Mouse (Mus musculus) CD8-positive naive resting alpha-beta T cell, adult 2 months (primary cell): Measurements from ENCODE around the gene Defb35.
"Not testable (repeated sequence)": the region's sequence is repeated elsewhere in the genome, so short reads cannot be mapped to it uniquely, and the experiment has no call there.

ENCODE experiments used
- DNase-seq, 2 experiments: peaks; one replicate each; pipeline ENCODE4 v3.0.0; 2022; ENCODE audit warnings: low read depth in 2 of 2, low spot score in 2 of 2

The Defb35 gene

DNA sequence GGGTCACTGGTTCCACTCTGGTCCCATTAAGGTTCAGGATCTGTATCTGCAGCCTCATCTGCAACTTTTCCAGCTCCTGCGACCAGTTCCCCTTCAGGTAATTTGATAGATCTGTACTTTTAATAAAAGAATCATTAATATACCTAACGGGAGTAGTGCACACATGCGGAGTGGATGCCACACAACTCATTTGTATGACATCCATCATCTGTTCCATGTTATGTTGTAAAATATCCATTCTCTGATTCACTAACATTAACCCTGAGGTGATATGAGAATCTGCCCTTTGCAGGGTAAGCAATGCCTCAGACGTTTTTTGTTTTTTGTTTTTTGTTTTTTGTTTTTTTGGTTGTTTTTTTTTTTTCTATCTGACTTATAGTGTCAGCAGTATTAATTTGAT, at the start of gene Defb35:
Defb35 (plus strand) TSS at position 301 of the 400 bp plus-strand sequence.
- not testable (repeated sequence) for DNase-seq

DNA sequence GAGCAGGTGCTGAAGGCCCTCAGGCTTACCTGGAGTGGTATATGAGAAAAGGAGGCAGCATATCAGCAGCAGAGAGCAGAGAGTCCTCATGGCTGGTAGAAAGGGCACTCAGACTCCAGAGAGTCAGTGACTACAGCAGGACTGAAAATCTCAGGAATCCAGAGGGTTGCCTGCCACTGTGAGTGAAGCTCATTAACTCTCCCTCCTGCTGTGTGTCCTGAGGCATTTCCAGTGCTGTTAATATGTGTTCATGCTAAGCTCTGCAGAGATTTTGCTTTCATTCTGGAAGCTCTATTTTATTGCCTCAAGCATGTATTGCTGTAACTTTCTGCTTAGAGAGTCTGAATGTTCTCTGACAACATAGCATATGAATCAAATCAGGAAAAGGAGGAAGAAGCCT, 31.9 kb upstream of the Defb35 start, which contains the start of gene Defb11:
Defb11 (minus strand) TSS at position 123 of the 400 bp plus-strand sequence.
- not testable (repeated sequence) for DNase-seq

- DNase-seq, result no peak
Measured at GRCm38 (mm10) chr8:21911931-21912330, 26.2 kb upstream of the Defb35 start.

- no peak for DNase-seq
Measured at GRCm38 (mm10) chr8:21912554-21912953, 25.6 kb upstream of the Defb35 start.

DNA sequence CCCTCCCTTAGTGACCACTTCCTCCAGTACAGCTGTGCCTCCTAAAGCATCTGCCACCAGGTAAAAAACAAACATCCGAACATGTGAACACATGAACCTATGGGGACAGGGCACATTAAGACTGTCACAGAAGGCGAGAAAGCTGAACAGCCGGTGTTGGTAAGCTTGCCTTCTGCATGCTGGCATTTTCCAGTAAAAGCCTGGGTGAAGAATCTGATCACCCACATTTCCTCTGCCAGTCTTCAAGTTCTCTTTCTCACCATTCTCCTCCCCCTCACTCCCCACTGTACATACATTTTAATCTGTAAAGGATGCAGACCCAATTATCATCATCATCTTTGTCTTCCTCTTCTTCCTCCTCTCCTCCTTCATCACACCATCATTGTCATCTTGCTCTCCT, 22.5 kb upstream of the Defb35 start:
- no peak for DNase-seq

DNA sequence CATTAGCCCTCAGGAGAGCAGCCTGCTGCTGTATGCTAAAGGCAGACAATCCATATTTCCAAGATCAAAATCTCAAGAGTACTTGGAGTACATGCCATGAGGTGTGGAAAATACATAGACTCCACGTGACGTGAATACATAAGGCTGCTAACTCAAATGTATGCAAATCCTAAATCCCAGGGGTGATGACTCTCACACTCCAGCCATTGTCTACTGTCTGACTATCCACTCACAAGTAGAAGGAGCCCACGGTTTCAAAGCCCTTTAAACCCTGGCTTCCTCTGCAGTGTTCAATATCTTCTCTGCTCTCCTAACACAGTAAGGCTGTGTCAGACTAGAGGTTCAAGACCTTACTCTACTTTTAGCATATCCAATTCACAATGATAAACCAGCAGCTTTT, 7.4 kb upstream of the Defb35 start:
- not testable (repeated sequence) for DNase-seq

DNA sequence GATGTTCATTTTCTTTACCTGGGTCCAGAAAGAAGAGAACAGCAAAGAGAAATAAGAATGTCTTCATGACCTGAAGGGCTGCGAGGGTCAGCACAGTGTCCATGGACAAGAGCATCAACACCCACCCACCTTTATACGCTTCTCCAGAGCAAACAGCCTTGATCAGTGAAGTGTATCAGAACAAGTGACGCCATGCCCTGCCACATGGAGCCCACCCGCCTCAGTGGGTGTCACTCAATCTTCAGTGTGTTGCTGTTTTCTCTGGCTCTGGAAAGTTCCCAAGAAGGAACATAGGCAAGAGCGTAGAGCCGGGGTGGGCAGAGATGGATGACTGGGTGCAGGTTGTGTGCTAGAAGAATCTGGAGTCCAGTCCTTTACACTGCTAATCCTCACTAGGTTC, 5.5 kb upstream of the Defb35 start, which contains the start of gene Defb15:
Defb15 (minus strand) TSS at position 101 of the 400 bp plus-strand sequence.
- no peak for DNase-seq

DNA sequence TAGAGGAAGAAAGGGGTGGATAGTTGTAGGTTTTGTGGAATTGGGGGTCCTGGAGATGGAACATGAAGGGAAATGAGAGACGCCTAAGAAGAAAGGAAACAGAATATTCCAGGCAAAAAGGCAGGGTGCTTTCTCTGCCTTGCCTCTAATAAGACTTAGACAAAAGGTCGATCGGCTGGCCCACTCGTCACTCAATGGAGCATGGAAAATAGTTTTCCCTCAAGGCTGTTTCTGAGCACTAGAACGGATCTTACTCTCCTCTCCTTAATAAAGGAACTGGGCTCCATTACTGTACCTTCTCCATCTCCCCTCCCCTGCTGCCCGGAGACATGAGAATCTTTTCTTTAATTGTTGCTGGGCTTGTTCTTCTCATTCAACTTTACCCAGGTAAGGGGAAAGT, 8.3 kb downstream of the Defb35 start, which contains the start of gene Defb13:
Defb13 (plus strand) TSS at position 301 of the 400 bp plus-strand sequence.
- DNase-seq, result no peak

- DNase-seq, result no peak
Measured at GRCm38 (mm10) chr8:21947311-21948017, 9.3 kb downstream of the Defb35 start.

GRCm38 (mm10) chr8:21955321-21955720, 17.2 kb downstream of the Defb35 start:
- peak in 1 of 2 experiments; percentile 0 for DNase-seq

DNA sequence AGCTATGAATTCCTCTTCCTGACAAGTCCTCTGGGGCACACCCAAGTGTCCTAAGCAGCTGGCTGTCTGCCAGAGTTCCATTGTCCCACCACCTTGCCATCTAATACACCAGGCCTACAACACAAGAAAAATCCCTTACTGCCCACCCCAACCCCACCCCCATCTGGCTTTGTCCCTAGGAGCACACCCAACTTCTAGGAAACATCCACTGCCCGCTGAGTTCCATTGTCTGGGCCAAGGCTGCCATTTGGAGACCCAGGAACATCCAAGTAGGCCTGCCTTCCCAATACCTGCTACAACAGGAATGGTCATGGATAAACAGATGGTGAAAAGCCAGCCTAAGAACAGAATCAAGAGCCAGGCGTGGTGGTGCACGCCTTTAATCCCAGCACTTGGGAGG, 18.2 kb downstream of the Defb35 start:
- DNase-seq, result no peak

DNA sequence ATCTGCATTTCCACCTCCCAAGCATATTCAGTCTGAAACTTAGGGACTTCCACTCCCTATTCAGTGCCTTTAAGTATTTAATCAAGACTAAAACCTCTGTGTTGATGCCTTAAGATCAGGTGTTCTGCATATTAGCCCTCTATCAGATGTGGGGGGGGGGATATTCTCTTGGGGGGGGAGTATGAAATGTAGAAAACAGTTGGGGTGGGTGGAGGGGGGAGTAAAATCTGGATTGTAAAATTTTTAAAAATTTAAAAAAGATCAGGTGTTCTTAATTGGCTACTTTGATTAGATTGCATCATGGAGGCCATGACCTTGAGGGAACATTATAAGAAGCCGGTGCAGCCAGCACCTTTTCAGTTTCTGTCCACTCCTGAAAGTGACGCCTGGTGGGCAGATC, 20.3 kb downstream of the Defb35 start, which contains the start of gene Fam90a1a:
Fam90a1a (plus strand) TSS at position 301 of the 400 bp plus-strand sequence.
- DNase-seq, result no peak

- DNase-seq, result no peak
Measured at GRCm38 (mm10) chr8:21966646-21967045, 28.5 kb downstream of the Defb35 start.

DNA sequence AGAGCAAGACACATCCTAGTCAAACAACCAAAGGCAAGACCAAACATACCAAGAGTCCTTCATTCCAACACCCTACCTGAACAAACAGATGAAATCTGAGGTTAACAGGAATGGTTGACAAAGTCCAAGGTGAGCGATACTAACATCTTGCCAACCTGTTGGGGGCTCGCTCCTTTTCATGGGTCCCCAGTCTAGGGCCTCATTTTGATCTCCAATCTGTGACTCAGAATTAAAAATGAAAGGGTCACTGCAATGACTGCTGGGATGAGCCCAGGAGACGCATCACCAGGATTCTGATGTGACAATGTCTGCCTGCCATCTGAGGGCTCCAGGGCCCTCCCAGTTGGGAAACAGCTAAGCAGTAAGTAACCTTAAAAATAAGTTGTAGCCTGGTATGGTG, 31.3 kb downstream of the Defb35 start, which contains the start of gene Ccdc70:
Ccdc70 (plus strand) TSS at position 301 of the 400 bp plus-strand sequence.
- DNase-seq, result no peak

DNA sequence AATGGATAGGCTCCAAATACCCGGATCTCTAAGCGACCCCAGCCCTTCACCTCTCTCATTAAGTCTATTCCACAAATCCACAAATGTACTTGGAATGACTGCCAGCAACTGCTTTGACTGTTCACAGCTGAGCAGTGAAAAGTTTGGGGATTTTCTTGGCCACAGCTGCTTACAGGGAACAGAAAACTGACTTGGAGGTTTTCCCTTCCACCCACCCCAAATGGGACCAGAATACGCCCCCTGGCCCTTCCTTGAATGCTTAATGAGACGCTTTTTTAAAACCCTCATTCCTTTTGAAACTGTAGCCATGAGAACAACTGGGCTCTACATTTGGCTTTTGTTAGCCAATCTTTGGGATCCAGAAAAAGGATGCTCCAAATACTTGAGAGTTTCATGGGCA, 40.0 kb downstream of the Defb35 start:
- DNase-seq, result no peak

DNA sequence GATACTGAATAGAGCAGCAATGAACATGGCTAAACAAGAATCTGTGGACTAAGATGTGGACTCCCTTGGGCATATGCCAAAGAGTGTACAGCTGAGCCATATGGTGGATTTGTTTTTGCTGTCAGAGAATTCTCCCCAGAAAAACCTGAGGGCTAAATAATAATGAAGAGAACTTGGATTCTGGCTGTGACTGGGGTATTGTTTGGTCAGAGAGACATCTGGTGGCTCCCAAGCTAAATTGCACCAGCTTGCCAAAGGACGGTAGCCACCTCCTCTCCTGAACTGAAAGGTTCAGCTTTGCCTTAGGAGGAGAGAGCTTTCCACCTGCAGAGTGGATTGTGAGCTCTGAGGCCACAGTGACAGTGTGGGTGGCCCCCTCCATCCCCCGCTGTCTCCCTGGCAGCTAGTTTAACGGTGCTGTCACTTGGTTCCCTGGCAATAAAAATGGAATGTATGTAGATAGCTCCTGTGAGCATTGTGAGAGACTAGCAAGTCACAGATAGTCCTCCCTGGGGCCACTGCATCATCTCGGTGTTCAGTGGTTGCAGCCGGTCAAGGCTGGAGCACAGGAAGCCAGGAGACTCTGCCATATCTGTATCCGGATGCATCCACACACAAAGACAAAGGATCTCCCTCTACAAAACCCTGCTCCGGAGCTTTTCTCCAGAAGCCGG, 43.6 kb downstream of the Defb35 start:
- DNase-seq, result no peak
